Mouse (Mus musculus) small intestine, adult 10 weeks (tissue): ENCODE measurements around the gene Spef2. TPM values are rescaled to one million over a fixed set of nuclear protein-coding genes. Genes with fewer than 3 reads are reported as not detected.

Source experiments
- polyA plus RNA-seq: library from polyadenylated mRNA; stranded (reverse); fragments of 350-450 nt; fragmentation: Illumina TruSeq; extraction: RNeasy Lipid Tissue Mini Kit (QIAGEN cat#74804); gene quantifications from one replicate; pipeline ENCODE4 v1.2.3, GENCODE M21; 2014; ENCODE audit warnings: low replicate concordance

Spef2 gene
- not detected for polyA plus RNA-seq

GRCm38 (mm10) chr15:9748359-9749102 is at the start of gene Spef2:
Gene Spef2 (minus strand): TSS chr15:9748868.

GRCm38 (mm10) chr15:9530076-9530475 is 218.6 kb downstream of the Spef2 start, which contains the start of gene Il7r:
Gene Il7r (minus strand): TSS chr15:9530176.

Other genes with a start within 250 kb of the Spef2 start
- gene Il7r, start 218.7 kb downstream of the Spef2 start, polyA plus RNA-seq, result 7.5 TPM